ENCODE assay signal across 9 mouse cellular contexts in the genomic region with DNA sequence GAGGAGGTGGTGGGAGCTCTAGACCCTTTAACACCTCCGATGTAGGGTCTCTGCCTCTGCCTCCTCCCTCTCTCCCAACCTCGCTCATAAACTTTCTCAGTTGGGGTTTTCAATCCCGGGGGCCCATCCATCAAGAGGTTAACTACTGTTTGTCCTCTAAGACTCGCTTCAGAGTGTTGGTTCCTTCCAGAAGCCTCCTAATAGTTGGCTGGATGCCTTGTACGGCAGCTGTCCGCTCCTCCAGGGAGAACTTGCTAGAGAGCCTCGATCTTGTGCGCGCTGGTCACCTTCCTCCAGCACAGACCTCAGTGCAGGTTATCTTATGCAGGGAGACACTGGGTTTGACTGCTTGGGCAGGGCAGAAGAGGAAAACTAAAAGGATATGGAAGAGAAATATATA. TPM values are rescaled to one million over a fixed set of nuclear protein-coding genes. Genes with fewer than 3 reads are reported as not detected.
DNase-seq lines count a peak whose midpoint lies in the region; ATAC-seq and TF ChIP-seq lines count a peak whose summit lies in the region.
"Had no signal": no experiment of that assay in that cellular context is flagged by ENCODE, and none has a peak within 500 bp of the region (broad histone marks: within the 10 kb centered on the region; RNA-seq: fewer than 3 reads in every experiment).

No protein-coding gene starts in this region.

- H3K36me3 ChIP-seq in midbrain, embryonic 13.5 days = no peaks in the 10 kb centered on the region
- H3K36me3 ChIP-seq in midbrain, embryonic 10.5 days = no peaks in the 10 kb centered on the region
- H3K36me3 ChIP-seq in limb, embryonic 14.5 days (ENCODE audit: control insufficient read depth, insufficient read depth, low read length) = no peaks in the 10 kb centered on the region
- no peaks in the 10 kb centered on the region; the same call in 1 of the 2 replicates for H3K36me3 ChIP-seq in stomach, postnatal 0 days (ENCODE audit: control insufficient read depth, insufficient read depth, low read length)

- no peak for ATAC-seq in midbrain, embryonic 13.5 days
- ATAC-seq in limb, embryonic 14.5 days (ENCODE audit: low FRiP score, low read depth) = no peak
- ATAC-seq in stomach, postnatal 0 days (ENCODE audit: low FRiP score, low TSS enrichment) = no peak; the same call in 1 of the 2 replicates

- peak; percentile 16 for DNase-seq in cerebellum, adult 9-10 months
- no peak for DNase-seq in cerebellum, adult 8-10 months
- DNase-seq in midbrain, embryonic 10.5 days (ENCODE audit: low spot score) = no peak
- no peak for DNase-seq in limb, embryonic 14.5 days (ENCODE audit: low spot score)
- peak; percentile 24 for DNase-seq in stomach, postnatal 0 days (ENCODE audit: low spot score)
- no peak for DNase-seq in frontal cortex, postnatal 10 days (ENCODE audit: low spot score in 2 of 2)
- no peak for DNase-seq in MN1 (ENCODE audit: low spot score)

- H3K27ac ChIP-seq in midbrain, embryonic 13.5 days = no peak overlapping the region
- no peak overlapping the region for H3K27ac ChIP-seq in midbrain, embryonic 10.5 days (replicated peaks)
- no peak overlapping the region; the same call in 1 of the 2 replicates for H3K27ac ChIP-seq in limb, embryonic 14.5 days (replicated peaks; ENCODE audit: low read depth, low read length)
- H3K27ac ChIP-seq in stomach, postnatal 0 days (replicated peaks) = peak overlapping the region; percentile 84

- no peaks in the 10 kb centered on the region for H3K9me3 ChIP-seq in midbrain, embryonic 13.5 days
- H3K9me3 ChIP-seq in midbrain, embryonic 10.5 days (replicated peaks) = no peaks in the 10 kb centered on the region
- H3K9me3 ChIP-seq in limb, embryonic 14.5 days (ENCODE audit: control insufficient read depth, low read length) = no peaks in the 10 kb centered on the region
- H3K9me3 ChIP-seq in stomach, postnatal 0 days (ENCODE audit: control insufficient read depth, low read length) = no peaks in the 10 kb centered on the region

- no peak for TF ChIP-seq POLR2A in limb, embryonic 14.5 days (IDR thresholded peaks at IDR 0.05; ENCODE audit: borderline replicate concordance, extremely low read depth, insufficient read depth, insufficient read length)

- peak overlapping the region; percentile 63; the same call in 1 of the 2 replicates for H3K4me2 ChIP-seq in midbrain, embryonic 13.5 days (replicated peaks)
- H3K4me2 ChIP-seq in limb, embryonic 14.5 days (replicated peaks; ENCODE audit: low read depth, low read length, severe bottlenecking) = peak overlapping the region; percentile 48
- H3K4me2 ChIP-seq in stomach, postnatal 0 days (replicated peaks; ENCODE audit: low read depth) = peak overlapping the region; percentile 44; the same call in 1 of the 2 replicates

- 81% methylated on average over 9 of the region's 9 CpGs for WGBS in midbrain, embryonic 13.5 days
- 89% methylated on average over 9 of the region's 9 CpGs for WGBS in midbrain, embryonic 10.5 days
- WGBS in limb, embryonic 14.5 days = 40% methylated on average over 9 of the region's 9 CpGs
- WGBS in stomach, postnatal 0 days = 22% methylated on average over 9 of the region's 9 CpGs

- no peak for TF ChIP-seq CTCF in stomach, postnatal 0 days (IDR thresholded peaks at IDR 0.05; ENCODE audit: low read depth)

- no peak overlapping the region for H3K4me3 ChIP-seq in midbrain, embryonic 13.5 days (replicated peaks)
- H3K4me3 ChIP-seq in midbrain, embryonic 10.5 days = no peak overlapping the region; the same call in 1 of the 2 replicates
- no peak overlapping the region for H3K4me3 ChIP-seq in limb, embryonic 14.5 days (replicated peaks; ENCODE audit: low read length)
- H3K4me3 ChIP-seq in stomach, postnatal 0 days (ENCODE audit: low read depth, low read length) = no peak overlapping the region

- H3K27me3 ChIP-seq in midbrain, embryonic 13.5 days = no peaks in the 10 kb centered on the region
- no peaks in the 10 kb centered on the region for H3K27me3 ChIP-seq in midbrain, embryonic 10.5 days (ENCODE audit: low read depth, poor library complexity, severe bottlenecking)
- no peaks in the 10 kb centered on the region for H3K27me3 ChIP-seq in limb, embryonic 14.5 days (ENCODE audit: control insufficient read depth, insufficient read depth, low read length)
- no peaks in the 10 kb centered on the region for H3K27me3 ChIP-seq in stomach, postnatal 0 days (ENCODE audit: control insufficient read depth, insufficient read depth, low read length)

- peaks cover 15% of the 10 kb centered on the region for H3K4me1 ChIP-seq in midbrain, embryonic 13.5 days (replicated peaks)
- peaks cover 21% of the 10 kb centered on the region for H3K4me1 ChIP-seq in midbrain, embryonic 10.5 days
- peaks cover 20% of the 10 kb centered on the region for H3K4me1 ChIP-seq in limb, embryonic 14.5 days (ENCODE audit: control insufficient read depth, insufficient read depth, low read length)
- no peaks in the 10 kb centered on the region for H3K4me1 ChIP-seq in stomach, postnatal 0 days (replicated peaks; ENCODE audit: control insufficient read depth, insufficient read depth)

- TF ChIP-seq EP300 in stomach, postnatal 0 days (optimal IDR thresholded peaks at IDR 0.05) = no peak

- no peak overlapping the region for H3K9ac ChIP-seq in midbrain, embryonic 13.5 days (replicated peaks)
- H3K9ac ChIP-seq in limb, embryonic 14.5 days (ENCODE audit: low read depth, low read length, severe bottlenecking) = 0 out of 2 replicates have a peak overlapping the region, but pooled peaks have one; percentile 21
- H3K9ac ChIP-seq in stomach, postnatal 0 days (ENCODE audit: low read length) = no peak overlapping the region

RNA-seq across cellular contexts. Expression of a gene that starts 35.9 kb away (rescaled TPM):
- polyA plus RNA-seq in midbrain, embryonic 13.5 days (2015; fragmentation: Nextera tagmentation; extraction: Ambion mirVana) = 0.15 and 0.36 TPM in 2 replicates
- polyA plus RNA-seq in midbrain, embryonic 10.5 days (2016; fragmentation: Nextera tagmentation; extraction: Ambion mirVana) = 1.5 and 2.2 TPM in 2 replicates
- 0.13 and 0.39 TPM in 2 replicates for polyA plus RNA-seq in limb, embryonic 14.5 days (2012; rRNA removed)
- 0.50 and 1.1 TPM in 2 replicates for polyA plus RNA-seq in limb, embryonic 14.5 days (2014; fragmentation: Nextera tagmentation; extraction: Ambion mirVana)
- not detected in 2 replicates for polyA plus RNA-seq in stomach, postnatal 0 days (2015; fragmentation: Nextera tagmentation; extraction: Ambion mirVana)
- polyA plus RNA-seq: liver, embryonic 16.5 days had no signal

Comparison
In these comparisons a context has a peak if more than half of its experiments do, and no peak if none do; other contexts are left out.
1. DNase-seq: peak in cerebellum, adult 9-10 months (single experiment) and stomach, postnatal 0 days (single experiment); none in cerebellum, adult 8-10 months (single experiment), midbrain, embryonic 10.5 days (single experiment), limb, embryonic 14.5 days (single experiment), frontal cortex, postnatal 10 days (0 of 2) and MN1 (single experiment).
2. Peak in every context shown above with its lines, with median percentiles within 50 percentile points of each other: H3K4me2 ChIP-seq.